Mouse (Mus musculus) regulatory T cell (primary cell): ENCODE measurements around the gene Tiam2.

ENCODE experiments used
- in situ Hi-C: fragments of 300-600 bp; cut with MboI, MseI; formaldehyde crosslinking; loops from one replicate; pipeline ENCODE4 v1.15.1; 2025; ENCODE audit warnings: high pct_unique_total_duplicates

The Tiam2 gene

DNA sequence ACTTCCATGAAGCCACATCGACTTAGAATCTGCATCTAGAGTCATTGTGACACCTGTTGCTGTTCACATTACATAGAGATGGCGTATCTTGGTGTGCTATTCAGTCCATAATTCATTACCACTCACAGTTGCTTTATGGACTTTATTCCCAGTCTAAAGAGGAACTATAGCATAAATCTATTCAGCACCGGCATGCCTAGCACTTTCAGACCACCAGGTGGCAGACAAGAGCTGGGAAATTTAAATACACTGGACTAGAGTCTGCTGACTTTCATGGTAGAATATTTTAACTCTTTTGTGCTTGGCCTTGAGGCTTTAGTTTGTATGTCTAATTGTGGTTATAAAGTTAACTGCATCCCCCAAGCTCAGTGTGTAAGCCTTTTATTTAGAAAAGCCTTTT, 122.4 kb downstream of the Tiam2 start:
- in situ Hi-C loops = no loop called here

DNA sequence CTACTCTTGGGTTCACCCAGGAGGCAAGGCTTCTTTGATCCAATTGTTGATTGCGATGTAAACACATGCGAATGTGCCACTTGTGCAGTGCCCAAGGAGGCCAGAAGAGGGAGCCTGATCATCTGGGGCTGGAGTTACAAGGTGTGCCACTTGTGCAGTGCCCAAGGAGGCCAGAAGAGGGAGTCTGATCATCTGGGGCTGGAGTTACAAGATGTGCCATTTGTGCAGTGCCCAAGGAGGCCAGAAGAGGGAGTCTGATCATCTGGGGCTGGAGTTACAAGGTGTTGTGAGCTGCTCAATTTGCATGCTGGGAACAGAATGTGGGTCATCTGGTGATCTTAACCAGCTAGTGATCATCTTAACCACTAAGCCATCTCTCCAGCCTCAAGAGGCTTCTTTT, 124.7 kb downstream of the Tiam2 start:
- in situ Hi-C loops = no loop called here

GRCm38 (mm10) chr17:3452571-3453311, 126.4 kb downstream of the Tiam2 start:
- in situ Hi-C loops = no loop called here

GRCm38 (mm10) chr17:3453946-3454345, 127.6 kb downstream of the Tiam2 start:
- in situ Hi-C loops = no loop called here

DNA sequence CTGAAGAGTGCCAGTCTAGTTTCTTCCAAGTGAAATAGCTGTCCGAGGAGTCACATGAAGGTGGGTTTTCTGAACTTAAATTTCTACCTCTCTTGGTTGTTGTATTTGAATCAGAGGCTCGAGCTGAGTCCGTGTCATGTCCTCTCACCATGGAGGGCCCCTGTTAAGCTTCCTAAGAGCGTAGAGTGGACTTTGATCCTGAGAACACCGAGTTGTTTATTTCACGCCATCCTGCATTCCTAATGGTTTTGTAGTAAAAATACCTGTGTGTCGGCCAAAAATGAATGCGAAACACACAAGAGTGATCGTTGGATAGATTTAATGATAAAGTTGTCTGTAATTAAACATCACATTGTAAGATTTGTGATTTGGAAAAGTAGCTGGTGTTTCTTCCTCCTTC, 128.5 kb downstream of the Tiam2 start:
- in situ Hi-C loops = no loop called here

DNA sequence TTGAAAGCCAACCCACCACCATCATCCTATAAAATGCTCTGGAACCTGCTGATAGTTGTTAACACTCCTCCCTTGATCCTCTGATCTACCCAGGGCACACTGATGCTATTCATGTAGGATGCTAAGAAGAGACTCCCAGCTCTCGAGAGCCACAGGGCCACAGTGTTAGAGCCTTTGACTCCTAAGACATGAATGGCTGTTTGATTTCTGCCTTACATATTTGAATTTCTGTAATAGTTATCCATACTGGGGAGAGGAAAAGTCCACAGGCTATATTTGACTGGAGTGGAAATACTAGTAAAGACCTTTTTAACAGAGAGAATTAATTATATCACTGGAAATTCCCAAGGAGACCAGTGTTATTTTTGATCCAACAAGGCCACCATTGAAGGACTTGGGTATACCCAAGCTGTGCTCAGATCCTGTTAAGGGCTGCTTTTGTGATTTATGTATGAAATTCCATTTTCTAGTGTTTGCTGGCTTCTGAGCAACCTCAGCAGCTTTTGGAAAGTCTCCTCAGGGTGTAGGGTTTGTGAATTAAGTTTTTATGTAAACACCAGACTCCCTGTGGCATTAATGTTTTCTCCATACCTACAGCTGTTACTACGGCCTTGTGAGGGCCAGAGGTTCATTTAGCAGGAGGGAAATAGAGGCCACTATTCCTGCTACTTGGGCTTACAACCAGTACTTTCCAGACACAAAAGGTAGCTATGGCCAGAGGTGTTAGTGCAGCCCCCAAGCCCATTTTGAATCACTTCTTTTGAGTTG, 131.7 kb downstream of the Tiam2 start:
- in situ Hi-C loops = no loop called here

DNA sequence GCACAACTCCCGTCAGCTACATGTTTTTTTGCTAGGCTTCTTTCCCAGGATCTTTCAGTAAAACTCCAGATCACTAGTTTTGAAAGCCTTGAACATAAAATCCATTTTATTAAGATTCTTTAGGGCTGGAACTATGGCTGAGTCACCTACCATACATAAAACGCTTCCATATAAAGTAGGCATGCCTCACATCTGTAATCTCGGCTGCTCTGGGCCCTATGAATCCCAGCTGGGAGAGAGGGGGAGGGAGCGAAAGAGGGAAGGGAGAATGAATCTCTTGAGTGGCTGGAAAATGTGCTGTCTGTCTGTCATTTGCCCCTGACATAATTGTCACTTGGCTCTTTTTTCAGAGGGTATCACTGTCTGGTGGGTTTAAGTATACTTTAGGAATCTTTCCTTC, 139.5 kb downstream of the Tiam2 start:
- in situ Hi-C loops = no loop called here

DNA sequence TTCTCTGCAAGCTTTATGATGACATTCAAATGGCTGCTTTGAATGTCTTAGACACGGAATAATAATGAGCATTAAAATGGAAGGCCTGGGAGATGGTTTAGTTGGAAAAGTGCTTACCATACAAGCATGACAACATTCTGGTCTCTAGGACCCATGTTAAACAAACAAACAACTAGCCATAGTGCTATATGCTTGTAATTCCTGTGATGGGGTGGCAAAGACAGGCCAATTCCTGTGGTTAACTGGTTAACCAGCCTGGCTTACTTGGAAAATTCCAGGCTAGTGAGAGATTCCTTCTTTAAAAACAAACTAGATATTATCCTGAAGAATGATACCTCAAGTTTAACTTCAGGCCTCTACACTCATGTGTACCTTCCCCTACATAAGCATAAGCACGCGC, 140.3 kb downstream of the Tiam2 start:
- in situ Hi-C loops = no loop called here

DNA sequence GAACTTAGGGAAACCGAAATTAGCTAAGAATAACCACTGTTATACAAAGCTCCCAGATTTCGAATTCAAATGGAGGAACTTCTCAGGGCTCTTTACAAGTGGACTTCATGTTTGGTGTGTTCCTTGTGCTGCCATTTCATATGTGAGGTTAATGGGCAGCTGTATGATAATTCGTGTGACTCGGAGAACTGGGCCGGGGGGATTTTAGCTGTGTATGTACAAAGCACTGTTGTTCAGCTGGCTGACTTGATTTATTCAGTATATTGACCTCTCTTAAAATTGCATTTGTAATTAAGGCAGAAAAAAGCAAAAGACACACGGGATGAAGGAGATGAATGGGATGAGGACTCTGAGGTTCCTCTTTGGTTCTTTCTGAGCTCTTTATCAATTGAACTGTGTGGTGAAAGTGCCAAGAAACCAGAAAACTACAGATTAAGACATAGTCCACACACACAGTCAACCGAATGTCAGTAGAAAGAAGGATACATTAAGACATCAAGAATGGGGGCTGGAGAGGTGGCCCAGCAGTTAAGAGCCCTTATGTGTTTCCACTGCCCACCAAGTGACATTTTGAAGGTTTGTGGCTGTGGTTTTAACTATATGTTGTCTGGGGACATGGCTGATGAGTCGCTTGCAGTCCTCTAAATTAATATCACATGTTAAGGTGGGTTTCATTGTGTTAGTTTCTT, 141.4 kb downstream of the Tiam2 start:
- in situ Hi-C loops = no loop called here

DNA sequence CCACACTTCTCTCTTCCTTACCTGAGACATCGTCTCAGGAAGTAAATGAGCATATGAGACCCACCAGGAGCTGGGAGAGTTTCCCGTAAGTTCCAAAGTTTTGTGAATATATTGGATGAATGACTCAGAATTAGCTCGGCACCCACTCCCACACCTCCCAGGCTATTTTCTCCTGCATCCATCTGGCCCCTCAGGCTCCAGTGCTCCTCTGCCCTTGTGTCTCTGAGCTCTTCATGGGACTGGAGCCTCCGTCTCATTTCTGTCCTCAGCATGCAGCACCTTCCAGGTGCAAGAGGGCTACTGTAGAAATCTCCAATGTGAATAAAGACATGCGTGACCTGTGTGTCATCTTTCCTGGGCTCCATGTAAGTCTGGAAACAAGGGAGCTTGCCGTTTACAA, 145.6 kb downstream of the Tiam2 start:
- in situ Hi-C loops = no loop called here

DNA sequence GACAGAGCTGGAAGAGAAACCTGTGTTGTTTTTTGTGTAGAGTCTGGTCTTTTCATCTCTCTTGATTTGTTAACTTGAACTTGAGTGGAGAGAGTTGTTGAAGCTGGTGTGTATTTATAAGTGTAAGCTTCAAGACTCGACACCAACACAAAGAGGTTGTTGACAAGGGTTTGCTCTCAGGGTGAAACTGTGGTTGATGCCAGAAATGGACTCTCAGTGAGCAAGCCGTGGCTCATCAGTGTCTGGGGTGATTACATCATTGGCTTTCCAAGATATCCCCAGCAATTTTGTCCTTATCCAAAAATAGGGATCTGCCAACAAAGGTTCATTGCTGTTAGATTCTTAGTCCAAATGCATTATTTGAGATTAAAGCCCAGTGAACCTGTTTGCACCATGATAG, 150.2 kb downstream of the Tiam2 start:
- in situ Hi-C loops = no loop called here

GRCm38 (mm10) chr17:3481576-3482575, 155.5 kb downstream of the Tiam2 start:
- in situ Hi-C loops = no loop called here

GRCm38 (mm10) chr17:3483091-3483490, 156.7 kb downstream of the Tiam2 start:
- in situ Hi-C loops = no loop called here

DNA sequence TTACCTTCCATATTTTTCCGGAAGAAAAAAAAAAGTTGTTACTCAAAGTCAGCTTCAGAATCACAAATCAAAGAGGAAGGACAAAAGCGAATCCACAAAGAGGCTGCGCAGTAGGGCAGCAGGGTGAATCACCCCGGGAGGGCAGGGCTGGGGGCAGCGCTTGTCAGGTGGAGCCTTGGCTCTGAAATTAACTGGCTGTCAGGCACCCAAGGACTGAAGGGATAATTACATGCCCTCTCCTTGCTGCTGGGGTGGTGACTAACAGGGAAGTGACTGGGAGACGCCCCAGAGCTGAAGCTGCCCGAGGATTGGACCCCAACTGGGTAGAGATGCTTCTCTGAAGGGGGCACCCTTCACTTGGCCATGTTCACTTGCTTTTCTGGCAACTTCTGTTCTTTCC, 159.5 kb downstream of the Tiam2 start:
- in situ Hi-C loops = no loop called here

DNA sequence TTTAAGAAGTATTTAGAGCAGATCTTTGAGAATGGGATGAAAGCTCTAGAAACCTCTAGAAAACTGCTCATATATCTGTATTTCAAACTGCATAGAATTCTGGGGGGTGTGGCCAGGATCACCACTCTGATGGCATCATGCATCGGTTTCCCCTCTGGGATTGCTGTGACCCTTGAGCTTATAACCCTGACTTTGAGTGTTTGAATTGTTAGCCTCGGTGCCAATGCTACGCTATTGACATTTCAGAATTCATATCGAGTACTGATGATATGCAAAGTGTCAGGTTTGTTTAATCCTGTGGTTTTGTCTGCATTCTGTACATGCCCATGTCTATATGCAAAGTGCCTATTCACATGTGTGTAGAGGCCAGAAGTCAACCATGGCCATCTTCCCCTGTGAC, 160.8 kb downstream of the Tiam2 start:
- in situ Hi-C loops = no loop called here

GRCm38 (mm10) chr17:3487721-3488601, 161.6 kb downstream of the Tiam2 start:
- in situ Hi-C loops = no loop called here

DNA sequence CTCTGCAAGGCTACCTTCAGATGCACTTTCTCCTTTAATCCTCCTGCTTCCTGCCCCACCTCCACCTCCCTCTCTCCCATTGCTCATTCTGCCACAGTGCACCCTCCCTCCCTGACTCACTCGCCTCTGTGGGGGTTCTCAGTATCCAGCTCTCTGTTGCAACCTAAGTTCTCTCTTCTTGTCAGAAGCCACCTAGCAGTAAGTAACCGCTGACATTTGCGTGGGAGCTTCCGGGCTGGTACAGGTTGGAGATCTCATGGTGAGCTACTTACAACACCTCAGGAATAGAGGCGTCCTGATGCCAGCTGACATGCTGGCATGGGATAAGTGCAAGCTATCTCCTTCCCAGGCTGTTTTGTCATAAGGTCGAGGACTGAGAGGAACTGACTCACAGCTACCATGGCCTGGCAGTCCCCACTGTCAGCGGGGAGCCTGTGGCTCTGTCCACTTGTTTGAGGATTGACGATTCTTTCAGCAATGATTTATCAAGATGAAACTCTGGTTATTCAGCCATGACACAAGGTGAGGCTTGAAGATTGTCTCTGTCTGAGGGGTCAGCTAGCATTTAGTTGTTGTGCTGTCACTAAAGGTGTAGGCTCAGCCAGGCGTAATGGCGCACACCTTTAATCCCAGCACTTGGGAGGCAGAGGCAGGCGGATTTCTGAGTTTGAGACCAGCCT, 164.0 kb downstream of the Tiam2 start:
- in situ Hi-C loops = no loop called here

GRCm38 (mm10) chr17:3491065-3491464, 164.7 kb downstream of the Tiam2 start:
- in situ Hi-C loops = no loop called here

DNA sequence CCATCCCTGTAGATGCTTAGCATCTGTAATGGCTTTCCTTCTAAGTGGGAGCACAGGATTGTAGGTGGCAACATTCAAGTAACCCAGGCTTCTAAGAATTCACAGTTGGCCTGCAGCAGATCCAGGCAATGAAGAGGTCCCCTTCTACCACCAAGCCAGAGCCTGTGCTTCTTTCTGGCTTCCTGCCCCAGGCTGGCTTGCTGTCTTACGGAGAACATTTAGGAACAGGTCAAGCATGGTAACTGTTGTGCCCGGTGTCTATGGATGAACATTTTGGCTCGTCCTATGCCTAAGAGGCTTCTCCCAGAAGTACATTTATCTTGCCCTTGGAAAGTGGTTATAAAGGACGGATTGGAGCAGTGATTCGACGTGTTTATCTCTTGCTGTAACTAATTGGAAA, 165.3 kb downstream of the Tiam2 start:
- in situ Hi-C loops = no loop called here

DNA sequence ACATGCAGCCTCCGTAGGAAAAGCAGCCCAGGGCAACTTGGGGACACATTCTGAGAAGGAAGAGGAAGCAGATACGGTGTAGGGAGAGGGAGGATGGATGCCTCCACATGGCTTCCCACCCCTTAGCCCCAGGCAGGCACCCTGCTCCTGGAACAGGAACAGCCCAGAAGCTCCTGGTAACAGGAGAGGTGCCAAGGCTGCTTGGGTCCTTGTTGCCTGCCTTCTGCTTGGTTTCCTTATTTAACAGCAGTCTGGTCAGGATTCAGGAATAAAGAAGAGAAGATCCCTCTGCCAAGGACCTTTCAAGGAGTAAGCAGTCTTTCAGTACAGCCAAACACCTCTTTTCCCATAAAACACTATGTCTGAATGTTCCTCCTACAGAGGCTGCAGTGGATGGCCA, 169.2 kb downstream of the Tiam2 start:
- in situ Hi-C loops = no loop called here
